Mouse (Mus musculus): ENCODE measurements around the gene Fut1. TPM values are rescaled to one million over a fixed set of nuclear protein-coding genes. Genes with fewer than 3 reads are reported as not detected.

Fut1 gene
- polyA plus RNA-seq (2015; fragmentation: Nextera tagmentation; extraction: Ambion mirVana), result 1.2 and 1.5 TPM in 2 replicates

- peak within 1 kb of the TSS; percentile 43 for H3K27ac ChIP-seq (ENCODE audit: low read length)
- peak within 1 kb of the TSS; percentile 52 for H3K4me2 ChIP-seq (ENCODE audit: low read depth, low read length)
- WGBS, result 6% methylated on average over 30 of the region's 31 CpGs
- peaks cover 8% of the 10 kb centered on the region; the same call in 1 of the 2 replicates for H3K4me1 ChIP-seq (ENCODE audit: control insufficient read depth, insufficient read depth, low read length)
- peak within 1 kb of the TSS; percentile 30 for H3K4me3 ChIP-seq (replicated peaks; ENCODE audit: low read length)
- 0 out of 2 replicates have a peak, but pooled peaks cover 3% of the 10 kb centered on the region for H3K27me3 ChIP-seq (ENCODE audit: control insufficient read depth, insufficient read depth, low read length)
- H3K9ac ChIP-seq (ENCODE audit: low read length), result peak within 1 kb of the TSS; percentile 18; the same call in 1 of the 2 replicates
- peak; percentile 72 for ATAC-seq (ENCODE audit: insufficient read depth, low FRiP score)
- no peaks in the 10 kb centered on the region for H3K9me3 ChIP-seq (replicated peaks; ENCODE audit: control insufficient read depth, low read length)
- H3K36me3 ChIP-seq (ENCODE audit: control insufficient read depth, insufficient read depth, low read length), result no peaks in the 10 kb centered on the region
These were observed at the start of gene Fut1 for GRCm38 (mm10) chr7:45617042-45617695. TSS of gene Fut1 (plus strand) at chr7:45617289.

GRCm38 (mm10) chr7:45567780-45568516, 49.1 kb upstream of the Fut1 start:
- Histone ChIP-seq H3K36me3 (ENCODE audit: control insufficient read depth, insufficient read depth, low read length) (no peaks in the 10 kb centered on the region), H3K27ac (ENCODE audit: low read length) (peak overlapping the region; percentile 85), H3K9me3 (replicated peaks; ENCODE audit: control insufficient read depth, low read length) (no peaks in the 10 kb centered on the region), H3K4me2 (ENCODE audit: low read depth, low read length) (peak overlapping the region; percentile 56), H3K4me1 (ENCODE audit: control insufficient read depth, insufficient read depth, low read length) (peaks cover 29% of the 10 kb centered on the region), H3K4me3 (replicated peaks; ENCODE audit: low read length) (peak overlapping the region; percentile 41), H3K27me3 (ENCODE audit: control insufficient read depth, insufficient read depth, low read length) (no peaks in the 10 kb centered on the region), H3K9ac (ENCODE audit: low read length) (peak overlapping the region; percentile 56)
- ATAC-seq (ENCODE audit: insufficient read depth, low FRiP score), result peak; percentile 96
- under 1% methylated on average over 24 of the region's 24 CpGs for WGBS

- WGBS, result 67% methylated on average over 10 of the region's 10 CpGs
- ATAC-seq (ENCODE audit: insufficient read depth, low FRiP score), result peak; percentile 16
- Histone ChIP-seq H3K27me3 (ENCODE audit: control insufficient read depth, insufficient read depth, low read length) (no peaks in the 10 kb centered on the region), H3K36me3 (ENCODE audit: control insufficient read depth, insufficient read depth, low read length) (no peaks in the 10 kb centered on the region), H3K9ac (ENCODE audit: low read length) (peak overlapping the region; percentile 54; the same call in 1 of the 2 replicates), H3K4me3 (replicated peaks; ENCODE audit: low read length) (peak overlapping the region; percentile 41), H3K27ac (ENCODE audit: low read length) (peak overlapping the region; percentile 85), H3K4me1 (ENCODE audit: control insufficient read depth, insufficient read depth, low read length) (peaks cover 29% of the 10 kb centered on the region), H3K4me2 (ENCODE audit: low read depth, low read length) (peak overlapping the region; percentile 56), H3K9me3 (replicated peaks; ENCODE audit: control insufficient read depth, low read length) (no peaks in the 10 kb centered on the region)
These were observed 48.3 kb upstream of the Fut1 start for GRCm38 (mm10) chr7:45568601-45569473.

GRCm38 (mm10) chr7:45570103-45570741, 46.9 kb upstream of the Fut1 start, which contains the start of gene Bcat2:
TSS of gene Bcat2 (plus strand) at chr7:45570153.
- Histone ChIP-seq H3K27ac (ENCODE audit: low read length) (peak within 1 kb of the TSS; percentile 85), H3K4me3 (replicated peaks; ENCODE audit: low read length) (peak within 1 kb of the TSS; percentile 60), H3K4me1 (ENCODE audit: control insufficient read depth, insufficient read depth, low read length) (peaks cover 29% of the 10 kb centered on the region), H3K36me3 (ENCODE audit: control insufficient read depth, insufficient read depth, low read length) (no peaks in the 10 kb centered on the region), H3K9me3 (replicated peaks; ENCODE audit: control insufficient read depth, low read length) (no peaks in the 10 kb centered on the region), H3K9ac (ENCODE audit: low read length) (peak within 1 kb of the TSS; percentile 76), H3K4me2 (ENCODE audit: low read depth, low read length) (peak within 1 kb of the TSS; percentile 74), H3K27me3 (ENCODE audit: control insufficient read depth, insufficient read depth, low read length) (no peaks in the 10 kb centered on the region)
- WGBS, result under 1% methylated on average over 42 of the region's 42 CpGs
- peak; percentile 77 for ATAC-seq (ENCODE audit: insufficient read depth, low FRiP score)

GRCm38 (mm10) chr7:45571966-45572365, 45.1 kb upstream of the Fut1 start:
- Histone ChIP-seq H3K4me1 (ENCODE audit: control insufficient read depth, insufficient read depth, low read length) (peaks cover 29% of the 10 kb centered on the region), H3K27ac (ENCODE audit: low read length) (no peak overlapping the region), H3K9ac (ENCODE audit: low read length) (no peak overlapping the region), H3K27me3 (ENCODE audit: control insufficient read depth, insufficient read depth, low read length) (no peaks in the 10 kb centered on the region), H3K4me2 (ENCODE audit: low read depth, low read length) (peak overlapping the region; percentile 74), H3K9me3 (replicated peaks; ENCODE audit: control insufficient read depth, low read length) (no peaks in the 10 kb centered on the region), H3K36me3 (ENCODE audit: control insufficient read depth, insufficient read depth, low read length) (0 out of 2 replicates have a peak, but pooled peaks cover 3% of the 10 kb centered on the region), H3K4me3 (replicated peaks; ENCODE audit: low read length) (no peak overlapping the region)
- 34% methylated on average over 1 of the region's 1 CpGs for WGBS
- ATAC-seq (ENCODE audit: insufficient read depth, low FRiP score), result no peak

- Histone ChIP-seq H3K4me2 (ENCODE audit: low read depth, low read length) (no peak overlapping the region), H3K27ac (ENCODE audit: low read length) (no peak overlapping the region), H3K4me3 (replicated peaks; ENCODE audit: low read length) (no peak overlapping the region), H3K9ac (ENCODE audit: low read length) (no peak overlapping the region), H3K27me3 (ENCODE audit: control insufficient read depth, insufficient read depth, low read length) (no peaks in the 10 kb centered on the region), H3K36me3 (ENCODE audit: control insufficient read depth, insufficient read depth, low read length) (0 out of 2 replicates have a peak, but pooled peaks cover 3% of the 10 kb centered on the region), H3K4me1 (ENCODE audit: control insufficient read depth, insufficient read depth, low read length) (peaks cover 14% of the 10 kb centered on the region), H3K9me3 (replicated peaks; ENCODE audit: control insufficient read depth, low read length) (no peaks in the 10 kb centered on the region)
- 64% methylated on average over 8 of the region's 8 CpGs for WGBS
- no peak for ATAC-seq (ENCODE audit: insufficient read depth, low FRiP score)
These were observed 43.1 kb upstream of the Fut1 start for GRCm38 (mm10) chr7:45573954-45574353.

GRCm38 (mm10) chr7:45574472-45575379, 42.4 kb upstream of the Fut1 start:
- H3K9me3 ChIP-seq (replicated peaks; ENCODE audit: control insufficient read depth, low read length), result no peaks in the 10 kb centered on the region
- H3K27ac ChIP-seq (ENCODE audit: low read length), result 0 out of 2 replicates have a peak overlapping the region, but pooled peaks have one; percentile 8
- H3K4me1 ChIP-seq (ENCODE audit: control insufficient read depth, insufficient read depth, low read length), result peaks cover 14% of the 10 kb centered on the region
- 74% methylated on average over 15 of the region's 15 CpGs for WGBS
- H3K4me3 ChIP-seq (replicated peaks; ENCODE audit: low read length), result no peak overlapping the region
- no peaks in the 10 kb centered on the region for H3K27me3 ChIP-seq (ENCODE audit: control insufficient read depth, insufficient read depth, low read length)
- H3K36me3 ChIP-seq (ENCODE audit: control insufficient read depth, insufficient read depth, low read length), result 0 out of 2 replicates have a peak, but pooled peaks cover 3% of the 10 kb centered on the region
- ATAC-seq (ENCODE audit: insufficient read depth, low FRiP score), result no peak; the same call in 1 of the 2 replicates
- peak overlapping the region; percentile 34 for H3K9ac ChIP-seq (ENCODE audit: low read length)
- no peak overlapping the region for H3K4me2 ChIP-seq (ENCODE audit: low read depth, low read length)

Data from stomach, embryonic 16.5 days (tissue).